Comparison of ENCODE assay signal across 8 mouse cellular contexts in the genomic region with DNA sequence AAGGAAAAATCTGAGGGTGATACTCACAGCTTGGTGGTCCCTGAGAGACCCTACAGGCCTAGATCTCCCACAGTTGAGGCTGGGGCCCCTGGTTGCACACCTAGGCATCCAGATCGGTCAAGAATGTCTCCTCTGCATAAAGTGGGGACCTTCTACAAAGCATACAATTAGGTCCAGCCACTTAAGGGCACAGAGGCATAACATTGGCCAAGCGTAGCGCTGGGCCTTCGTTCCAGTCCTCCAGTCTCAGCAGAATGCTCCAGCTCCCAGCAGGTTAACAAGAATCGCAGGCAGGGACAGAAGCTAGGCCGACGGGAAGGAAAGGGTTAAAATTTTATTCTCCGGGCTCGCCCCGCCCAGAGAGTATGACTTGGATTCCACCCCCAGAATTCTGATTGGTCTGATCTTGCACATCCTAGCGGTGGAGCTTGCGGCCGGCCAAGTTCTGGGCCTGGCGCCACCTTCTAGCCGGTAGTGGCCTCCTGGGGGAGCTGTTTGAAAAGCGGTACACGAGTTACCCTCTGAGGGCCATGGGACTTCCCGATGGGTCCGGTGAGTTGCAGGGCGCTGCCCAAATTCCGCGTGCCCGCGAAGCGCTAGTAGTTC. TPM values are rescaled to one million over a fixed set of nuclear protein-coding genes. Genes with fewer than 3 reads are reported as not detected.
DNase-seq lines count a peak whose midpoint lies in the region; ATAC-seq and TF ChIP-seq lines count a peak whose summit lies in the region.

No protein-coding gene starts in this region.

- no peaks in the 10 kb centered on the region for H3K9me3 ChIP-seq in ES-Bruce4 (replicated peaks; ENCODE audit: control insufficient read depth, insufficient read depth, low read length, poor library complexity, severe bottlenecking)
- H3K9me3 ChIP-seq in heart, embryonic 13.5 days: no peaks in the 10 kb centered on the region
- no peaks in the 10 kb centered on the region for H3K9me3 ChIP-seq in kidney, postnatal 0 days (replicated peaks; ENCODE audit: low read length)
- no peaks in the 10 kb centered on the region for H3K9me3 ChIP-seq in liver, embryonic 13.5 days (replicated peaks)

- TF ChIP-seq CTCF in ES-Bruce4 (IDR thresholded peaks at IDR 0.05; ENCODE audit: low read depth, low read length): peak; percentile 54
- TF ChIP-seq CTCF in kidney, postnatal 0 days (IDR thresholded peaks at IDR 0.05; ENCODE audit: low read depth): peak; percentile 77
- peak; percentile 32; the same call in 1 of the 2 replicates for TF ChIP-seq CTCF in testis, adult 2 months (IDR thresholded peaks at IDR 0.05; ENCODE audit: control insufficient read depth, insufficient read depth, insufficient replicate concordance, low read depth, low read length)

- H3K36me3 ChIP-seq in ES-Bruce4 (ENCODE audit: control insufficient read depth, insufficient read depth, low read length, poor library complexity, severe bottlenecking): no peaks in the 10 kb centered on the region
- H3K36me3 ChIP-seq in heart, embryonic 13.5 days: peaks cover 21% of the 10 kb centered on the region
- H3K36me3 ChIP-seq in kidney, postnatal 0 days (ENCODE audit: insufficient read depth, low read length): no peaks in the 10 kb centered on the region
- H3K36me3 ChIP-seq in liver, embryonic 13.5 days: 0 out of 2 replicates have a peak, but pooled peaks cover 10% of the 10 kb centered on the region
- H3K36me3 ChIP-seq in testis, adult 2 months (ENCODE audit: control insufficient read depth, insufficient read depth, low read length): no peaks in the 10 kb centered on the region

- H3K27me3 ChIP-seq in ES-Bruce4 (ENCODE audit: control insufficient read depth, insufficient read depth, low read length, poor library complexity, severe bottlenecking): no peaks in the 10 kb centered on the region
- peaks cover 20% of the 10 kb centered on the region for H3K27me3 ChIP-seq in heart, embryonic 13.5 days (replicated peaks)
- H3K27me3 ChIP-seq in kidney, postnatal 0 days (ENCODE audit: insufficient read depth, low read length): no peaks in the 10 kb centered on the region
- H3K27me3 ChIP-seq in liver, embryonic 13.5 days: peaks cover 4% of the 10 kb centered on the region; the same call in 1 of the 2 replicates
- no peaks in the 10 kb centered on the region for H3K27me3 ChIP-seq in testis, adult 2 months (ENCODE audit: control insufficient read depth, insufficient read depth, low read length)

- peak; percentile 21 for TF ChIP-seq POLR2A in ES-Bruce4 (IDR thresholded peaks at IDR 0.05; ENCODE audit: insufficient read depth, low read length)
- no peak; the same call in 1 of the 2 replicates for TF ChIP-seq POLR2A in testis, adult 2 months (IDR thresholded peaks at IDR 0.05; ENCODE audit: control insufficient read depth, low read depth, low read length)

- no peak for TF ChIP-seq EP300 in ES-Bruce4 (IDR thresholded peaks at IDR 0.05; ENCODE audit: insufficient read depth, low read depth, low read length)

- peak overlapping the region; percentile 58 for H3K9ac ChIP-seq in ES-Bruce4 (ENCODE audit: low read depth, poor library complexity, severe bottlenecking)
- H3K9ac ChIP-seq in heart, embryonic 13.5 days: peak overlapping the region; percentile 85
- peak overlapping the region; percentile 59 for H3K9ac ChIP-seq in kidney, postnatal 0 days (ENCODE audit: low read depth, low read length)
- peak overlapping the region; percentile 82 for H3K9ac ChIP-seq in liver, embryonic 13.5 days

- peak overlapping the region; percentile 83 for H3K4me3 ChIP-seq in ES-Bruce4 (ENCODE audit: low read depth, low read length)
- peak overlapping the region; percentile 69 for H3K4me3 ChIP-seq in heart, embryonic 13.5 days
- H3K4me3 ChIP-seq in kidney, postnatal 0 days (replicated peaks; ENCODE audit: low read depth, low read length): peak overlapping the region; percentile 67
- peak overlapping the region; percentile 74 for H3K4me3 ChIP-seq in liver, embryonic 13.5 days (replicated peaks)
- peak overlapping the region; percentile 70 for H3K4me3 ChIP-seq in testis, adult 2 months (ENCODE audit: control insufficient read depth, low read depth, low read length)

- WGBS in heart, embryonic 13.5 days: 3% methylated on average over 25 of the region's 25 CpGs
- 2% methylated on average over 25 of the region's 25 CpGs for WGBS in kidney, postnatal 0 days
- 3% methylated on average over 25 of the region's 25 CpGs for WGBS in liver, embryonic 13.5 days (ENCODE audit: insufficient replicate concordance)

- H3K4me2 ChIP-seq in heart, embryonic 13.5 days: peak overlapping the region; percentile 83
- peak overlapping the region; percentile 86 for H3K4me2 ChIP-seq in kidney, postnatal 0 days (ENCODE audit: low read length)
- H3K4me2 ChIP-seq in liver, embryonic 13.5 days: peak overlapping the region; percentile 99

- ATAC-seq in heart, embryonic 13.5 days (ENCODE audit: extremely low read depth, insufficient number of reproducible peaks, low FRiP score, low TSS enrichment): peak; percentile 83
- peak; percentile 90 for ATAC-seq in kidney, postnatal 0 days (replicated peaks; ENCODE audit: low FRiP score, low read depth)
- ATAC-seq in liver, embryonic 13.5 days (ENCODE audit: low read depth): peak; percentile 91

- H3K27ac ChIP-seq in ES-Bruce4 (ENCODE audit: insufficient read depth, low read length): 0 out of 2 replicates have a peak overlapping the region, but pooled peaks have one; percentile 7
- peak overlapping the region; percentile 74 for H3K27ac ChIP-seq in heart, embryonic 13.5 days (replicated peaks)
- H3K27ac ChIP-seq in kidney, postnatal 0 days: peak overlapping the region; percentile 82
- peak overlapping the region; percentile 88 for H3K27ac ChIP-seq in liver, embryonic 13.5 days
- no peak overlapping the region for H3K27ac ChIP-seq in testis, adult 2 months (ENCODE audit: control insufficient read depth, insufficient read depth, low read depth, low read length)

- peaks cover 9% of the 10 kb centered on the region for H3K4me1 ChIP-seq in ES-Bruce4 (ENCODE audit: control insufficient read depth, insufficient read depth, low read length)
- H3K4me1 ChIP-seq in heart, embryonic 13.5 days: peaks cover 28% of the 10 kb centered on the region
- peaks cover 5% of the 10 kb centered on the region; the same call in 1 of the 2 replicates for H3K4me1 ChIP-seq in kidney, postnatal 0 days (replicated peaks; ENCODE audit: insufficient read depth, low read length)
- peaks cover 37% of the 10 kb centered on the region for H3K4me1 ChIP-seq in liver, embryonic 13.5 days (replicated peaks)
- H3K4me1 ChIP-seq in testis, adult 2 months (ENCODE audit: control insufficient read depth, insufficient read depth, low read length): peaks cover 28% of the 10 kb centered on the region

- peak; percentile 88 for DNase-seq in c-Kit-positive CD71-negative TER-119-negative erythroid progenitor cells, embryonic 14.5 days (ENCODE audit: low read depth)
- DNase-seq in fibroblast of lung, adult 2 months (ENCODE audit: low read depth): peak; percentile 95
- DNase-seq in kidney, postnatal 0 days (ENCODE audit: low spot score): peak; percentile 98
- peak; percentile 88 for DNase-seq in liver, embryonic 13.5 days
- DNase-seq in natural killer cell, adult 2 months (ENCODE audit: low spot score in 2 of 2): peak; percentile 92 to 93

RNA-seq across cellular contexts. Expression of a gene that starts 0.7 kb away (rescaled TPM):
- 8.2 and 8.3 TPM in 2 replicates for polyA plus RNA-seq in ES-Bruce4 (2011; ENCODE audit: insufficient read depth, insufficient read length, low read depth, missing spikeins)
- polyA plus RNA-seq in heart, embryonic 13.5 days (2015; fragmentation: Nextera tagmentation; extraction: Ambion mirVana): 5.1 and 5.7 TPM in 2 replicates
- 10.7 and 12.8 TPM in 2 replicates for polyA plus RNA-seq in kidney, postnatal 0 days (2015; fragmentation: Nextera tagmentation; extraction: Ambion mirVana)
- polyA plus RNA-seq in liver, embryonic 13.5 days (2015; fragmentation: Nextera tagmentation; extraction: Ambion mirVana): 6.7 and 8.6 TPM in 2 replicates
- 7.2 and 8.4 TPM in 2 replicates for polyA plus RNA-seq in testis, adult 2 months (2012; rRNA removed)

RNA-seq across cellular contexts. Expression of a gene that starts 27.6 kb away (rescaled TPM):
- 3.5 and 6.2 TPM in 2 replicates for polyA plus RNA-seq in ES-Bruce4 (2011; ENCODE audit: insufficient read depth, insufficient read length, low read depth, missing spikeins)
- polyA plus RNA-seq in heart, embryonic 13.5 days (2015; fragmentation: Nextera tagmentation; extraction: Ambion mirVana): 0.09 and 0.10 TPM in 2 replicates
- polyA plus RNA-seq in kidney, postnatal 0 days (2015; fragmentation: Nextera tagmentation; extraction: Ambion mirVana): 0.06 and 0.11 TPM in 2 replicates
- 0.03 TPM in 2 replicates for polyA plus RNA-seq in liver, embryonic 13.5 days (2015; fragmentation: Nextera tagmentation; extraction: Ambion mirVana)
- 1.2 and 1.3 TPM in 2 replicates for polyA plus RNA-seq in testis, adult 2 months (2012; rRNA removed)

RNA-seq across cellular contexts. Expression of a gene that starts 45.6 kb away (rescaled TPM):
- 10.3 and 11.8 TPM in 2 replicates for polyA plus RNA-seq in ES-Bruce4 (2011; ENCODE audit: insufficient read depth, insufficient read length, low read depth, missing spikeins)
- polyA plus RNA-seq in heart, embryonic 13.5 days (2015; fragmentation: Nextera tagmentation; extraction: Ambion mirVana): 9.7 and 10.6 TPM in 2 replicates
- 11.3 and 13.6 TPM in 2 replicates for polyA plus RNA-seq in kidney, postnatal 0 days (2015; fragmentation: Nextera tagmentation; extraction: Ambion mirVana)
- polyA plus RNA-seq in liver, embryonic 13.5 days (2015; fragmentation: Nextera tagmentation; extraction: Ambion mirVana): 3.9 and 5.9 TPM in 2 replicates
- 5.6 and 5.9 TPM in 2 replicates for polyA plus RNA-seq in testis, adult 2 months (2012; rRNA removed)
